Mouse (Mus musculus) cerebellum, postnatal 36 days (tissue): Measurements from ENCODE around the gene Cirbp.

Experiments used
- DNase-seq, 2 experiments: peaks; one replicate each; pipeline ENCODE4 v3.0.0; 2021 to 2022; ENCODE audit warnings: mixed read lengths in 2 of 2

Cirbp gene

GRCm38 (mm10) chr10:80165392-80166128 lies at the start of gene Cirbp:
TSS of gene Cirbp (plus strand) at chr10:80165985.
- peak in 1 of 2 experiments; percentile 43 for DNase-seq

- peak; percentile 34 to 35 for DNase-seq
These were observed 49.2 kb upstream of the Cirbp start for GRCm38 (mm10) chr10:80116563-80116926.

GRCm38 (mm10) chr10:80116927-80117691 lies 48.7 kb upstream of the Cirbp start:
- peak; percentile 32 to 35 for DNase-seq

- DNase-seq = peak; percentile 49 to 50
These were observed 48.0 kb upstream of the Cirbp start for GRCm38 (mm10) chr10:80117736-80118135.

GRCm38 (mm10) chr10:80118552-80118951 lies 47.2 kb upstream of the Cirbp start:
- peak in 1 of 2 experiments; percentile 48 for DNase-seq

- no peak for DNase-seq
These were observed 45.6 kb upstream of the Cirbp start for GRCm38 (mm10) chr10:80120146-80120545.

GRCm38 (mm10) chr10:80121639-80122038 lies 44.1 kb upstream of the Cirbp start:
- no peak for DNase-seq

- DNase-seq = no peak
These were observed 41.7 kb upstream of the Cirbp start for GRCm38 (mm10) chr10:80123932-80124562.

- DNase-seq = no peak
These were observed 37.9 kb upstream of the Cirbp start for GRCm38 (mm10) chr10:80127920-80128319.

- DNase-seq = peak; percentile 77 to 82
These were observed 35.9 kb upstream of the Cirbp start for GRCm38 (mm10) chr10:80129846-80130245.

- DNase-seq = no peak
These were observed 35.3 kb upstream of the Cirbp start for GRCm38 (mm10) chr10:80130403-80131031.

- DNase-seq = no peak
These were observed 34.4 kb upstream of the Cirbp start for GRCm38 (mm10) chr10:80131316-80131951.

- no peak for DNase-seq
These were observed 33.8 kb upstream of the Cirbp start for GRCm38 (mm10) chr10:80131952-80132350.

GRCm38 (mm10) chr10:80133226-80133849 lies 32.4 kb upstream of the Cirbp start:
- DNase-seq = peak in 1 of 2 experiments; percentile 38

GRCm38 (mm10) chr10:80134421-80134820 lies 31.4 kb upstream of the Cirbp start:
- DNase-seq = no peak

- no peak for DNase-seq
These were observed 30.6 kb upstream of the Cirbp start for GRCm38 (mm10) chr10:80135161-80135560.

GRCm38 (mm10) chr10:80135641-80136040 lies 30.1 kb upstream of the Cirbp start:
- no peak for DNase-seq

GRCm38 (mm10) chr10:80136179-80136951 lies 29.4 kb upstream of the Cirbp start:
- DNase-seq = no peak

- DNase-seq = peak in 1 of 2 experiments; percentile 47
These were observed 28.7 kb upstream of the Cirbp start for GRCm38 (mm10) chr10:80136952-80137625.
